Mouse (Mus musculus) embryonic facial prominence, embryonic 10.5 days (tissue): ENCODE data around the gene Pdcd7. TPM values are rescaled to one million over a fixed set of nuclear protein-coding genes. Genes with fewer than 3 reads are reported as not detected.

ENCODE experiments used
- DNase-seq: peaks from one replicate; pipeline ENCODE4 v3.0.0-alpha.2; 2017; ENCODE audit warnings: low spot score
- H3K27ac ChIP-seq: fragments of 300-500 bp; sonication (generic); replicated peaks from 2 replicates; pipeline ENCODE4 v1.5.1; 2016; ENCODE audit warnings: mild to moderate bottlenecking
- H3K27me3 ChIP-seq: fragments of 300-500 bp; sonication (generic); replicated peaks from 2 replicates; pipeline ENCODE4 v1.6.1; 2016; ENCODE audit warnings: low read depth, mild to moderate bottlenecking; ENCODE audit not compliant: poor library complexity, severe bottlenecking
- H3K36me3 ChIP-seq: fragments of 300-500 bp; sonication (generic); replicated peaks from 2 replicates; pipeline ENCODE4 v1.6.1; 2016; ENCODE audit warnings: mild to moderate bottlenecking, moderate library complexity
- H3K4me1 ChIP-seq: fragments of 300-500 bp; sonication (generic); 2 replicates; pipeline ENCODE4 v1.6.1; 2016
- H3K4me3 ChIP-seq: fragments of 300-500 bp; sonication (generic); 2 replicates; pipeline ENCODE4 v1.5.1; 2016; ENCODE audit warnings: mild to moderate bottlenecking, moderate library complexity
- H3K9me3 ChIP-seq: fragments of 300-500 bp; sonication (generic); 2 replicates; pipeline ENCODE4 v1.6.1; 2016; ENCODE audit warnings: mild to moderate bottlenecking
- WGBS: fragments of 180-500 bp; shearing (Covaris S2); methylation state at CpG from one replicate; pipeline ENCODE4 v1.1.7; 2016; 5-methylcytosine and 5-hydroxymethylcytosine counted together
- polyA plus RNA-seq: library from polyadenylated mRNA; unstranded; fragments of >200 nt; fragmentation: Nextera tagmentation; extraction: Ambion mirVana; gene quantifications from 2 replicates; pipeline ENCODE4 v1.2.1, GENCODE M21; 2016

Gene Pdcd7
- polyA plus RNA-seq, 1 experiment from 2014 or later: 10.3 TPM

GRCm38 (mm10) chr9:65407861-65408260 lies 62.0 kb downstream of the Pdcd7 start:
- H3K4me1 ChIP-seq: no peaks in the 10 kb centered on the region
- H3K27ac ChIP-seq: no peak overlapping the region
- no peak for DNase-seq
- no peaks in the 10 kb centered on the region for H3K9me3 ChIP-seq
- no peaks in the 10 kb centered on the region for H3K27me3 ChIP-seq
- no peaks in the 10 kb centered on the region; the same call in 1 of the 2 replicates for H3K36me3 ChIP-seq
- 73% methylated on average over 3 of the region's 3 CpGs for WGBS
- no peak overlapping the region for H3K4me3 ChIP-seq

- H3K36me3 ChIP-seq: no peaks in the 10 kb centered on the region; the same call in 1 of the 2 replicates
- H3K27me3 ChIP-seq: no peaks in the 10 kb centered on the region
- H3K9me3 ChIP-seq: no peaks in the 10 kb centered on the region
- no peak overlapping the region for H3K27ac ChIP-seq
- H3K4me1 ChIP-seq: no peaks in the 10 kb centered on the region
- no peak for DNase-seq
- 58% methylated on average over 5 of the region's 5 CpGs for WGBS
- no peak overlapping the region for H3K4me3 ChIP-seq
These were observed 63.0 kb downstream of the Pdcd7 start for GRCm38 (mm10) chr9:65408871-65409295.

Other genes starting within 250 kb of the Pdcd7 start
- 9.7 and 11.5 TPM in 2 replicates for gene Igdcc4, start 244.6 kb upstream of the Pdcd7 start, polyA plus RNA-seq
- 167 and 281 TPM in 2 replicates for gene Igdcc3, start 204.9 kb upstream of the Pdcd7 start, polyA plus RNA-seq
- 8.2 and 8.3 TPM in 2 replicates for gene Parp16, start 150.8 kb upstream of the Pdcd7 start, polyA plus RNA-seq
- gene Cilp, start 80.9 kb upstream of the Pdcd7 start, polyA plus RNA-seq: 0.05 and 0.15 TPM in 2 replicates
- gene Clpx, start 51.8 kb upstream of the Pdcd7 start, polyA plus RNA-seq: 48.3 and 50.9 TPM in 2 replicates
- 0.38 and 0.66 TPM in 2 replicates for gene Ubap1l, start 14.9 kb downstream of the Pdcd7 start, polyA plus RNA-seq
- 1.0 and 1.2 TPM in 2 replicates for gene Kbtbd13, start 45.5 kb downstream of the Pdcd7 start, polyA plus RNA-seq
- 7.6 and 8.3 TPM in 2 replicates for gene Rasl12, start 52.4 kb downstream of the Pdcd7 start, polyA plus RNA-seq
- gene Slc51b, start 76.9 kb downstream of the Pdcd7 start, polyA plus RNA-seq: not detected in 2 replicates
- gene Mtfmt, start 89.7 kb downstream of the Pdcd7 start, polyA plus RNA-seq: 20.1 and 22.7 TPM in 2 replicates
- 103 and 112 TPM in 2 replicates for gene Spg21, start 114.8 kb downstream of the Pdcd7 start, polyA plus RNA-seq
- not detected in 2 replicates for gene Ankdd1a, start 174.1 kb downstream of the Pdcd7 start, polyA plus RNA-seq
- 14.3 and 15.2 TPM in 2 replicates for gene Plekho2, start 233.9 kb downstream of the Pdcd7 start, polyA plus RNA-seq
- gene Pif1, start 241.1 kb downstream of the Pdcd7 start, polyA plus RNA-seq: 27.7 and 28.0 TPM in 2 replicates